Mouse (Mus musculus): ENCODE measurements around the gene Myo7a. TPM values are rescaled to one million over a fixed set of nuclear protein-coding genes. Genes with fewer than 3 reads are reported as not detected.

Gene Myo7a
- total RNA-seq (2017): 11.8 to 14.7 TPM (median 13.1 TPM) in 3 replicates

- ATAC-seq (replicated peaks; ENCODE audit: insufficient number of reproducible peaks, low FRiP score, low TSS enrichment, poor library complexity, severe bottlenecking): no peak
Observed at GRCm38 (mm10) chr7:98119179-98119960, at the start of gene Myo7a. Gene Myo7a (minus strand): TSS chr7:98119524.

GRCm38 (mm10) chr7:98164999-98165528 is 45.7 kb upstream of the Myo7a start:
- peak; percentile 48 for ATAC-seq (replicated peaks; ENCODE audit: insufficient number of reproducible peaks, low FRiP score, low TSS enrichment, poor library complexity, severe bottlenecking)

- ATAC-seq (replicated peaks; ENCODE audit: insufficient number of reproducible peaks, low FRiP score, low TSS enrichment, poor library complexity, severe bottlenecking): no peak
Observed at GRCm38 (mm10) chr7:98164382-98164998, 45.2 kb upstream of the Myo7a start.

GRCm38 (mm10) chr7:98163700-98164099 is 44.4 kb upstream of the Myo7a start:
- ATAC-seq (replicated peaks; ENCODE audit: insufficient number of reproducible peaks, low FRiP score, low TSS enrichment, poor library complexity, severe bottlenecking): no peak

GRCm38 (mm10) chr7:98162239-98162638 is 42.9 kb upstream of the Myo7a start:
- ATAC-seq (replicated peaks; ENCODE audit: insufficient number of reproducible peaks, low FRiP score, low TSS enrichment, poor library complexity, severe bottlenecking): no peak

- ATAC-seq (replicated peaks; ENCODE audit: insufficient number of reproducible peaks, low FRiP score, low TSS enrichment, poor library complexity, severe bottlenecking): no peak
Observed at GRCm38 (mm10) chr7:98160041-98160740, 40.9 kb upstream of the Myo7a start.

GRCm38 (mm10) chr7:98158481-98158880 is 39.2 kb upstream of the Myo7a start:
- ATAC-seq (replicated peaks; ENCODE audit: insufficient number of reproducible peaks, low FRiP score, low TSS enrichment, poor library complexity, severe bottlenecking): no peak

- ATAC-seq (replicated peaks; ENCODE audit: insufficient number of reproducible peaks, low FRiP score, low TSS enrichment, poor library complexity, severe bottlenecking): no peak
Observed at GRCm38 (mm10) chr7:98157636-98158332, 38.5 kb upstream of the Myo7a start.

- no peak for ATAC-seq (replicated peaks; ENCODE audit: insufficient number of reproducible peaks, low FRiP score, low TSS enrichment, poor library complexity, severe bottlenecking)
Observed at GRCm38 (mm10) chr7:98156280-98156665, 36.9 kb upstream of the Myo7a start.

GRCm38 (mm10) chr7:98155546-98156279 is 36.4 kb upstream of the Myo7a start:
- no peak for ATAC-seq (replicated peaks; ENCODE audit: insufficient number of reproducible peaks, low FRiP score, low TSS enrichment, poor library complexity, severe bottlenecking)

GRCm38 (mm10) chr7:98153892-98154291 is 34.6 kb upstream of the Myo7a start:
- no peak for ATAC-seq (replicated peaks; ENCODE audit: insufficient number of reproducible peaks, low FRiP score, low TSS enrichment, poor library complexity, severe bottlenecking)

GRCm38 (mm10) chr7:98153345-98153744 is 34.0 kb upstream of the Myo7a start:
- no peak for ATAC-seq (replicated peaks; ENCODE audit: insufficient number of reproducible peaks, low FRiP score, low TSS enrichment, poor library complexity, severe bottlenecking)

GRCm38 (mm10) chr7:98152400-98152799 is 33.1 kb upstream of the Myo7a start:
- no peak for ATAC-seq (replicated peaks; ENCODE audit: insufficient number of reproducible peaks, low FRiP score, low TSS enrichment, poor library complexity, severe bottlenecking)

GRCm38 (mm10) chr7:98150525-98150924 is 31.2 kb upstream of the Myo7a start:
- ATAC-seq (replicated peaks; ENCODE audit: insufficient number of reproducible peaks, low FRiP score, low TSS enrichment, poor library complexity, severe bottlenecking): no peak

- no peak for ATAC-seq (replicated peaks; ENCODE audit: insufficient number of reproducible peaks, low FRiP score, low TSS enrichment, poor library complexity, severe bottlenecking)
Observed at GRCm38 (mm10) chr7:98149802-98150201, 30.5 kb upstream of the Myo7a start.

- no peak for ATAC-seq (replicated peaks; ENCODE audit: insufficient number of reproducible peaks, low FRiP score, low TSS enrichment, poor library complexity, severe bottlenecking)
Observed at GRCm38 (mm10) chr7:98148721-98149407, 29.5 kb upstream of the Myo7a start.

- ATAC-seq (replicated peaks; ENCODE audit: insufficient number of reproducible peaks, low FRiP score, low TSS enrichment, poor library complexity, severe bottlenecking): no peak
Observed at GRCm38 (mm10) chr7:98147766-98148165, 28.4 kb upstream of the Myo7a start.

GRCm38 (mm10) chr7:98146447-98146845 is 27.1 kb upstream of the Myo7a start:
- no peak for ATAC-seq (replicated peaks; ENCODE audit: insufficient number of reproducible peaks, low FRiP score, low TSS enrichment, poor library complexity, severe bottlenecking)

Data from monocyte, adult 5-6 weeks (primary cell).